Mouse (Mus musculus) CH12.LX (cell line): ENCODE data around the gene Cbll1. TPM values are rescaled to one million over a fixed set of nuclear protein-coding genes. Genes with fewer than 3 reads are reported as not detected.
A peak's percentile ranks its signal among the peaks of the same experiment; 100 is the strongest.
"Not testable (repeated sequence)": the region's sequence is repeated elsewhere in the genome, so short reads cannot be mapped to it uniquely, and the experiment has no call there.

Experiments
- DNase-seq: peaks from one replicate; pipeline ENCODE4 v3.0.0-alpha.2; 2013; ENCODE audit errors: extremely low read depth
- H3K27ac ChIP-seq: 2 replicates; pipeline ENCODE4 v1.5.1; 2012; ENCODE audit warnings: low read depth, mild to moderate bottlenecking, control low read depth, moderate library complexity; ENCODE audit not compliant: insufficient read depth
- H3K27me3 ChIP-seq: replicated peaks from 2 replicates; pipeline ENCODE3; 2012; ENCODE audit warnings: inconsistent platforms
- H3K36me3 ChIP-seq, 2 experiments: replicated peaks in 1 of 2; 2 replicates each; pipeline versions ENCODE3 to v1.6.1; 2012; ENCODE audit warnings: inconsistent platforms in 1 of 2, low read length in 1 of 2, mild to moderate bottlenecking in 1 of 2, mixed read lengths in 1 of 2, moderate library complexity in 1 of 2; ENCODE audit not compliant: control insufficient read depth in 1 of 2, insufficient read depth in 1 of 2
- H3K4me1 ChIP-seq, 2 experiments: 2 replicates each; pipeline ENCODE4 v1.6.1; 2012; ENCODE audit warnings: inconsistent platforms in 1 of 2, moderate library complexity in 1 of 2; ENCODE audit not compliant: insufficient read depth in 2 of 2, control insufficient read depth in 1 of 2
- H3K4me2 ChIP-seq: 2 replicates; pipeline ENCODE4 v1.6.1; 2012; ENCODE audit warnings: low read depth, mild to moderate bottlenecking, control low read depth; ENCODE audit not compliant: poor library complexity, insufficient read depth, severe bottlenecking
- H3K4me3 ChIP-seq, 3 experiments: fragments of 150-350 bp in 1 of 3; sonication (generic) in 1 of 3; replicated peaks in 1 of 3; 2 replicates each; pipeline versions ENCODE3 to v1.5.1; 2011 to 2012; ENCODE audit warnings: low read depth in 2 of 3, low read length in 2 of 3, mild to moderate bottlenecking in 2 of 3, moderate library complexity in 2 of 3, control low read depth in 1 of 3, improper control_type of control experiment in 1 of 3, inconsistent platforms in 1 of 3, mixed read lengths in 1 of 3; ENCODE audit not compliant: poor library complexity in 1 of 3
- H3K79me2 ChIP-seq: replicated peaks from 2 replicates; pipeline ENCODE4 v1.6.1; 2012; ENCODE audit warnings: mild to moderate bottlenecking, moderate library complexity; ENCODE audit not compliant: control insufficient read depth, poor library complexity, insufficient read depth, severe bottlenecking; ENCODE audit errors: extremely low read depth
- H3K9ac ChIP-seq: 2 replicates; pipeline ENCODE4 v1.6.1; 2012; ENCODE audit warnings: low read depth, mild to moderate bottlenecking, control low read depth, moderate library complexity; ENCODE audit not compliant: insufficient read depth
- H3K9me3 ChIP-seq: replicated peaks from 2 replicates; pipeline ENCODE3; 2012; ENCODE audit warnings: low read length, inconsistent platforms, mixed read lengths
- CHD2 ChIP-seq: IDR thresholded peaks from 2 replicates; pipeline ENCODE4 v1.6.1; 2011; ENCODE audit warnings: low read length, improper control_type of control experiment
- CTCF ChIP-seq, 2 experiments: IDR thresholded peaks in 1 of 2; conservative IDR thresholded peaks in 1 of 2; 2 replicates each; pipeline ENCODE4 v1.5.1; 2011 to 2012; ENCODE audit warnings: low read depth in 2 of 2, low read length in 2 of 2, improper control_type of control experiment in 1 of 2, inconsistent platforms in 1 of 2, mild to moderate bottlenecking in 1 of 2, moderate library complexity in 1 of 2
- ELF1 ChIP-seq: IDR thresholded peaks from 2 replicates; pipeline ENCODE4 v1.6.1; 2014; ENCODE audit warnings: low read depth, mild to moderate bottlenecking, inconsistent platforms, low read length, improper control_type of control experiment
- EP300 ChIP-seq: IDR thresholded peaks from 2 replicates; pipeline ENCODE4 v1.6.1; 2011; ENCODE audit warnings: low read length, improper control_type of control experiment
- ETS1 ChIP-seq: conservative IDR thresholded peaks from 2 replicates; pipeline ENCODE4 v1.6.1; 2012; ENCODE audit warnings: low read depth, mild to moderate bottlenecking, inconsistent platforms, low read length, improper control_type of control experiment, moderate library complexity
- KAT2A ChIP-seq: IDR thresholded peaks from 2 replicates; pipeline ENCODE4 v1.6.1; 2012; ENCODE audit warnings: low read length, improper control_type of control experiment, inconsistent platforms; ENCODE audit not compliant: insufficient replicate concordance
- MYC ChIP-seq: IDR thresholded peaks from 2 replicates; pipeline ENCODE4 v1.6.1; 2011; ENCODE audit warnings: low read depth, mild to moderate bottlenecking, improper control_type of control experiment, low read length
- NRF1 ChIP-seq: IDR thresholded peaks from 2 replicates; pipeline ENCODE4 v1.6.1; 2014; ENCODE audit warnings: low read depth, mild to moderate bottlenecking, inconsistent platforms, low read length, improper control_type of control experiment, moderate library complexity
- POLR2AphosphoS2 ChIP-seq: IDR thresholded peaks from 2 replicates; pipeline ENCODE4 v1.6.1; 2011; ENCODE audit warnings: low read depth, low read length, improper control_type of control experiment
- RAD21 ChIP-seq: IDR thresholded peaks from 2 replicates; pipeline ENCODE4 v1.6.1; 2011; ENCODE audit warnings: low read depth, mild to moderate bottlenecking, low read length, improper control_type of control experiment, moderate library complexity
- SIN3A ChIP-seq: IDR thresholded peaks from 2 replicates; pipeline ENCODE4 v1.6.1; 2012; ENCODE audit warnings: low read length, improper control_type of control experiment, inconsistent platforms
- TBP ChIP-seq: conservative IDR thresholded peaks from 2 replicates; pipeline ENCODE4 v1.6.1; 2011; ENCODE audit warnings: low read depth, low read length, improper control_type of control experiment
- TCF12 ChIP-seq: IDR thresholded peaks from 2 replicates; pipeline ENCODE4 v1.6.1; 2014; ENCODE audit warnings: low read depth, mild to moderate bottlenecking, inconsistent platforms, low read length, improper control_type of control experiment
- USF1 ChIP-seq: IDR thresholded peaks from 2 replicates; pipeline ENCODE4 v1.6.1; 2014; ENCODE audit warnings: low read depth, mild to moderate bottlenecking, inconsistent platforms, low read length, improper control_type of control experiment
- ZKSCAN1 ChIP-seq: IDR thresholded peaks from 2 replicates; pipeline ENCODE4 v1.6.1; 2012; ENCODE audit warnings: low read depth, inconsistent platforms, low read length, improper control_type of control experiment, borderline replicate concordance
- ZNF384 ChIP-seq: IDR thresholded peaks from 2 replicates; pipeline ENCODE4 v1.6.1; 2012; ENCODE audit warnings: low read depth, low read length, improper control_type of control experiment, inconsistent platforms
- dilution Hi-C: fragments of 300-500 bp; cut with MboI; formaldehyde crosslinking; loops from 2 replicates; pipeline ENCODE4 v1.14.3; 2020; ENCODE audit warnings: low sequenced_read_pairs; ENCODE audit not compliant: extremely low pct_unique_long_range_greater_than_20kb, extremely low pct_ligation_motif_present
- in situ Hi-C: fragments of 300-500 bp; cut with MboI; formaldehyde crosslinking; loops from 3 replicates; pipeline ENCODE4 v1.14.3; 2019; ENCODE audit warnings: low sequenced_read_pairs, low pct_ligation_motif_present, low pct_unique_long_range_greater_than_20kb, mixed read lengths
- polyA plus RNA-seq: library from polyadenylated mRNA; unstranded; fragments of >175 nt; gene quantifications from 2 replicates; pipeline ENCODE4 v1.2.1, GENCODE M21; 2012; ENCODE audit warnings: low read depth; ENCODE audit not compliant: insufficient read length
- total RNA-seq, 2 experiments: library from RNA; depleted of rRNA; stranded (reverse); fragments of 300-350 nt in 1 of 2; fragments of >200 nt in 1 of 2; gene quantifications; 2 replicates each; pipeline ENCODE4 v1.2.3; 2012 to 2014

The Cbll1 gene
- total and polyA plus RNA-seq, 3 experiments: 4.5 to 18.8 (median 5.2) TPM

DNA sequence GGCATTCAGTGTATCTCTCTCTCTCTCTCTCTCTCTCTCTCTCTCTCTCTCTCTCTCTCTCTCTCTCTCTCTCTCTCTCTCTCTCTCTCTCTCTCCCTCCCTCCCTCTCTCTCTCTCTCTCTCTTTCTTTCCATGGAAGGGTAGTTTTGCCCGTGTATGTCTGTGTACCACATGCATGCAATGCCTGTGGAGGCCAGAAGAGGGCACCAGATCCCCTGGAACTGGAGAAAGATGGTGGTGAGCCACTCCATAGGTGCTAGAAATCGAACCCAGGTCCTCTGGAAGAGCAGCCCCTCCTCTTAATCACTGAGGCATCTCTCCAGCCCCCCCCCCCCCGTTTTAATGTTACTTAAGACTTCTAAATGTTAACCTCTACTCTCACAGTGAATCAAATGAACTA, 39.1 kb downstream of the Cbll1 start:
- H3K79me2 ChIP-seq, H3K9me3 ChIP-seq, H3K4me1 ChIP-seq, dilution Hi-C loops, DNase-seq, H3K9ac ChIP-seq, H3K4me2 ChIP-seq, in situ Hi-C loops, H3K4me3 ChIP-seq, H3K27ac ChIP-seq, H3K27me3 ChIP-seq, H3K36me3 ChIP-seq: not testable (repeated sequence)
- peak in 1 of 2 experiments; percentile 53; a peak in 3 of 4 replicates for TF ChIP-seq CTCF (conservative IDR thresholded peaks at IDR 0.05 in 1 of 2, IDR thresholded peaks at IDR 0.05 in 1 of 2; ENCODE audit: low read depth in 2 of 2, low read length in 2 of 2)
- TF ChIP-seq RAD21: peak; percentile 37

DNA sequence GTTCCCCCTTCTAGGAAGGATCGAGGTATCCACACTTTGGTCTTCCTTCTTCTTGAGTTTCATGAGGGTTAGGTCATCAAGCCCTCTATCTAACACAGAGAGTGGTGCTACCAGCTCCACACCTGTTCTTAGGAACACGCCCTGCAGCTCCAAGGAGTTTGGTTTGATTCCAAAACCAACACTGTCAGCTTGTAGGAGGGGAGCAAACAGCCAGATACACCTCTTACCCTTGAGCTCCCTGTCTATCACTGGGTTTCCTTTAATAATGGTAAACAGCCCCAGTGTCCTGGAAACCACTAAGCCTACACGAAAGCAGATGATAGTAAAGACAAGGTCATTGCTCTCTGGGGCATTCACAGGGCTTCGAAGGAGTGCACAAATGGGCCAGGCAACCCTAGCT, 40.9 kb downstream of the Cbll1 start:
- H3K27ac ChIP-seq: no peak overlapping the region
- no peak for TF ChIP-seq CHD2
- no peak for TF ChIP-seq ETS1
- no peak for TF ChIP-seq RAD21
- no peak for TF ChIP-seq ZNF384
- no peak for TF ChIP-seq NRF1
- TF ChIP-seq ZKSCAN1: no peak
- no peak for TF ChIP-seq MYC
- no peak for TF ChIP-seq ELF1
- TF ChIP-seq SIN3A: no peak
- no peak for TF ChIP-seq KAT2A
- no peak for TF ChIP-seq TBP
- no peak for TF ChIP-seq POLR2AphosphoS2
- TF ChIP-seq EP300: no peak
- TF ChIP-seq USF1: no peak
- no peaks in the 10 kb centered on the region for H3K4me1 ChIP-seq
- no peak overlapping the region for H3K4me3 ChIP-seq
- no peaks in the 10 kb centered on the region for H3K36me3 ChIP-seq
- H3K27me3 ChIP-seq: no peaks in the 10 kb centered on the region
- no peaks in the 10 kb centered on the region for H3K79me2 ChIP-seq
- no peaks in the 10 kb centered on the region for H3K9me3 ChIP-seq
- DNase-seq: no peak
- in situ Hi-C loops (no loop called here), dilution Hi-C loops (no loop called here)
- no peak overlapping the region for H3K9ac ChIP-seq
- H3K4me2 ChIP-seq: no peak overlapping the region

DNA sequence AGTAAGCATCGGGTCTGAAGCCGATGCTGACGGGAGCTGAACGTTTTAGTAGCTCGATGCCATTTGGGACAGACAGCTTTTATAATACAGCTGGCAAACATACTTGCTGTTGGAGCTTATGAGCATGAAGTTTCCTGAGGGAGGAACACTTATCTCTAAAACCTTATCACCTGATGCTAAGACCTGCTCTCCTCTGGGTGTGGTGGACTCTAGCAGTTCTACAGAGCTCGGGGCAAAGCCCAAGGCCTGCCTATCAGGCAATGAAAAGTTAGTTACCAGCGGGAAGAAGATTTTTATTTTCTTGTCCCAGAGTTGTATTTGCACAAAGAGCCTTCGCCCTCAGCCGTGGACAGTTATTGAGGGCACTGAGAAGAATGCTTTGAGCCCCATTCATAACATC, 43.1 kb downstream of the Cbll1 start:
- in situ Hi-C loops (no loop called here), dilution Hi-C loops (no loop called here)
- no peaks in the 10 kb centered on the region for H3K79me2 ChIP-seq

More for the DNA sequence above, 43.1 kb downstream of the Cbll1 start:
- H3K4me2 ChIP-seq: no peak overlapping the region
- DNase-seq: no peak
- no peak for TF ChIP-seq USF1
- no peak for TF ChIP-seq TCF12
- TF ChIP-seq MYC: no peak
- no peak for TF ChIP-seq KAT2A
- H3K9me3 ChIP-seq: no peaks in the 10 kb centered on the region
- no peaks in the 10 kb centered on the region for H3K27me3 ChIP-seq
- no peak overlapping the region for H3K27ac ChIP-seq
- H3K9ac ChIP-seq: no peak overlapping the region
- H3K36me3 ChIP-seq: no peaks in the 10 kb centered on the region
- H3K4me1 ChIP-seq: no peaks in the 10 kb centered on the region
- no peak overlapping the region for H3K4me3 ChIP-seq
